Mouse (Mus musculus) kidney, adult 9 months (tissue): ENCODE measurements around the gene Nt5c3.
A peak's percentile ranks its signal among the peaks of the same experiment; 100 is the strongest.

Experiments
- DNase-seq: peaks from one replicate; pipeline ENCODE4 v3.0.0; 2022

Gene Nt5c3

DNA sequence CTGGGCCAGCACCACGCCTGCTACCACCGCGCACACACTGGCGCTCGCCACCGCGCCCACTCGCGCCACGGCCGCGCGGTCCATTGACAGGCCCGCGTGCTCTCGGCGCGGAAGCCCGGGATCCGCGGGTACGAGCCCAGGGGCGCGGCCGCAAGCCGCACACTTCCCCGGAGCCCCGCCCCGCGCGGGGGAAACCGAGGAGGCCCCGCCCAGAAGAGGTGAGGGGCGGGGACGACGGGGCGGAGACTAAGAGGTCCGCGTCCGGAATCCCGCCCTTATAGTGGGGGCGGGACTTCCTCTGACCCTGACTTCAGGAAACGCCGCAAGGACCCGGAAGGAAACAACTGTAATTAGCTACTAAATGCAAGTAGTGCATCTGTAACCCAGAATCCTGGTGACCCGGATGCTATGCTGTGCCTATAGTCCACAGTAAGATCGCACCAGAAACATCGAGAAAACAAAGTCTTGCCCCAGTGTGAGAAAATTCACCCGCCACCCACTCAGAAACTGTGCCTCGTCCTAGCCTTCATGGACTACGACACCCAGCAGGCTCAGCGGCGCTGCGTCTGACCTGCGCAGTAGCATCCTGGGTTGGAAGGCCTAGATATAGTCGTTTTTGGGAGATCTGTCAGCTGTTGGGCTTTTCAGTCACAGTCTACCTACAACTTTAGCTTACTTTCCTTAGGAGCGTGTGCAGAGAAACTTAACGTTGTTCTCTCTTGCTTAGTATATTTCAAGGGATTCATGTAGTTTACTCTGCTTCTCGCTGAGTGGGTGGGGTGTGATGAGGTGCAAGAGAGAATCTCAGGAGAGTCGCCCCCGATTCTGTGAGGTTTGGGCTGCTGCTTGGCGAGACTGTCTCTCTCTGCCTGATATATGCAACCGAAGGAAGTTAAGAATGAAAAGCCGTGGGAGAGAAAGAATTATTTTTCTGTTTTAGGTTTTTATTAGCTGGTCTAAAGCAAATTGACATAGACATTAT, at the start of gene Nt5c3, which contains the start of gene Vmn1r4:
TSS of gene Nt5c3 (minus strand) at position 207 of the 982 bp plus-strand sequence.
TSS of gene Vmn1r4 (plus strand) at position 290 of the 982 bp plus-strand sequence.
- peak; percentile 98 for DNase-seq

DNA sequence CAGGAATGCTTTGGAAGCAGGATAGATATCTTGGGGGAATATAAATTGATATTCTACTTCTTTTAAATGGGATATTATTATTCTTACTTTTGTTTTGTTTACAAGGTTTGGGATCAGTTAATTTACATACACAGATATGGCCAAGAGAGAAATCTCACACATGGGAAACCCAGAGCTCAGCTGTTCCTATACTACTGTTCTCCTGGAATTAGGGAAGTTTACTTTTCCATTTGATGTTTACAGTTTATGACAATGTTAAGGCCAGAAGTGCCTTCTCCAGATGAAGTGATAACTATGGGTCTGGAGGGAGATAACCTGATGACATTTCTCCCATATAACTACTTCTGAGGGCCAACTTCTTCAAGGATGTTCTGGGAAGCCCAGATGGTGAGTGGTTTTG, 46.2 kb upstream of the Nt5c3 start, which contains the start of gene Vmn1r5:
TSS of gene Vmn1r5 (plus strand) at position 301 of the 400 bp plus-strand sequence.
- no peak for DNase-seq

DNA sequence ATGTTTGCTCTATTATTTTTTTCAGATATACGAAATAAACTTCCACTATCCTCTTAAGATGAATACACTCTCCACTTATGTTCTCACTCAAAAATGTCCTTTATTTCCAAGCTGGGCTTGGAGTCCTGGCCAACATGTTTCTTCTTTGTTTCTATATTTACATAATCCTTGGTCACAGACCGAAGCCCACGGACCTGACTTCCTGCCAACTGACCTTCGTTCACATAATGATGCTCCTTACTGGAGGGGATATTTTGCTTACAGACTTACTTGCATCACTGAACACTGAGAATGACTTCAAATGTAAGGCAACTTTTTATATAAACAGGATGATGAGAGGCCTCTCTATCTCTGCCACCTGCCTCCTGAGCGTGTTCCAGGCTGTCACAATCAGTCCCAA, 32.7 kb upstream of the Nt5c3 start:
- DNase-seq = peak; percentile 89

DNA sequence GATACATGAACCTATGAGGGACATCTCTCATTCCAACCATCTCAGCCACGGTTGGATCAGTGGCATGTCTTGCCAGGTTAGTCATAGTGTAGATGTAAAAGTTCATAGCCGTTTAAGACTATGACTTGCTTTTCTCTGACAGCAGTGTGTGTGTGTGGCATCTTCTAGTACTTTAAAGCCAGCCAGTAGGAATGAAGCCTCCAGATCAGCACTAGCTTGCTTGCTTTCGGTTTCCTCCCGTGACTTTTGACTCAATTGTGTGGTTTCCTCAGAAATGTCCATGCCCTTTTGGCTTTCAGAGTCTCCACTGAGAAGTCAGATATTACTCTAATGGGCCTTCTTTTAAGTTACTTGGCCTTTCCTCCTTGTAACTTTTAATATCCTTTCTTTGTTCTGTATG, 10.6 kb upstream of the Nt5c3 start:
- no peak for DNase-seq

DNA sequence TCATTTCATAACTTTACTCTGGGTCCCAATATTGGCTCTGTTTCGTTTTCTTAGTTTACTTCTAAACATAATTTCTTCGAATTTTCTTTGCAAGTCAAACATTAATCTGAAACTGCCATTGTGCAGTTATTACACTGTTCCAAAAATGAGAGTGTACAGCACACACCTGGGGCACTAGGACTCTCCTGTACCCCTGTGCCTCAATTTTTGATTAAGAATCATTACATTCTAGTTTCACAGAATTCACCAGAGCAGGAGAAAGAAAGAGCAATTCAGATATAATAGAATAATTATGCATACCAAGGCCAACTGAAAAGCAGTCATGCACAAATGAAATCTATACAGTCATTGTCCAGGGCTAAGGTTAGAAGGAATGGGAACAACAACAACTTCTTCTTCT, 8.7 kb upstream of the Nt5c3 start:
- no peak for DNase-seq

DNA sequence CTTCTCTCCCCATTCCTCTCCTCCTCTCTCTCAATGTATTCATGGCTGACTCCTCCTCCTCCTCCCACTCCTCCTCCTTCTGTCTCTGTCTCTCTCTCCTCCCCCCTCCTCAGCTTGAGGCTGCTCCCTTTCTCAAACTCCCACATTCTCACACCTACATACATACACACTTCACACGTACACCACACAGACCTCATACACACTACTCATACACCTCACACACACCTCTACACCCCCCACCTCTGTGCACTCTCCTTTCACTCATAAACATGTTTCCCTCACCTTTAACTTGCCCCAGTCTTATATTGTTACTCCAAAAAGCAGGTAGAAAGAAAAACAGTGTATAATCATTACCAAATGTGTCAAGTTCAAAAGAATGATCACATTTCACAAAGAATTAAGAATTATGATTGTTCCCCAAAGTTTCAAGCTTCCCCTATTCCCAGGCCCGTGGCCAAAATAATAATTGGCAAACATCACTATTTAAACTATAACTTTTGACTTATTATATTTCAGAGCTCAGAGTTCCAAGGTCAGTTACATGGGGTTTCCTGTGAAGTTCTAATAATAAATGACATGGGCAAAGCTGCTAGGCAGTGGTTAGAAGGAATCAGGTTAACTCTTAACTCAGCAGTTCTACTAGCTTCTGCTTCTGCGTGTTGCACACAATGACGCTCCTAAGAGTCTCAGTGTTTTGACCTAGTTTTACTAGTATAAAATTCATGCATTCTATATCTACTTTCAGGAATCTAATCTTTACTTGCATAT, 8.1 kb upstream of the Nt5c3 start:
- DNase-seq = peak; percentile 79

DNA sequence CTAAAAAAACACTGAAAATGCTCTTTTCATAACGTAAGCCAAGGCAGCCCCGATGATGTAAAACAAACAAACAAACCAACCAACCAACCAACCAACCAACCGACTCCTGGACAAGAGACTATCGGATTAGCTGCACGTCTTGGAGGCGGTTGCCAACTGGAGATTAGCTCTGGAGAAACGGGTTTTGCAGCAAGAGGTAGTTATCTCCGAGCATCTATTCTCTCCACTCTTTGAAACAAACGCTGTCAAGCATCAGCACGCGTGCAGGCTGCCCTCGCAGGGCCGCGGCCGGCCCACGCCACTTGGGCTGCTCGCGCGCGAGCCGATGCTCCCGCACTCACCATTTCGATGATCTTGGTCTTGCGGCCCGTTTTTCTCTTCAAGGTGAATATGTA, 404 bp downstream of the Nt5c3 start:
- DNase-seq = no peak

DNA sequence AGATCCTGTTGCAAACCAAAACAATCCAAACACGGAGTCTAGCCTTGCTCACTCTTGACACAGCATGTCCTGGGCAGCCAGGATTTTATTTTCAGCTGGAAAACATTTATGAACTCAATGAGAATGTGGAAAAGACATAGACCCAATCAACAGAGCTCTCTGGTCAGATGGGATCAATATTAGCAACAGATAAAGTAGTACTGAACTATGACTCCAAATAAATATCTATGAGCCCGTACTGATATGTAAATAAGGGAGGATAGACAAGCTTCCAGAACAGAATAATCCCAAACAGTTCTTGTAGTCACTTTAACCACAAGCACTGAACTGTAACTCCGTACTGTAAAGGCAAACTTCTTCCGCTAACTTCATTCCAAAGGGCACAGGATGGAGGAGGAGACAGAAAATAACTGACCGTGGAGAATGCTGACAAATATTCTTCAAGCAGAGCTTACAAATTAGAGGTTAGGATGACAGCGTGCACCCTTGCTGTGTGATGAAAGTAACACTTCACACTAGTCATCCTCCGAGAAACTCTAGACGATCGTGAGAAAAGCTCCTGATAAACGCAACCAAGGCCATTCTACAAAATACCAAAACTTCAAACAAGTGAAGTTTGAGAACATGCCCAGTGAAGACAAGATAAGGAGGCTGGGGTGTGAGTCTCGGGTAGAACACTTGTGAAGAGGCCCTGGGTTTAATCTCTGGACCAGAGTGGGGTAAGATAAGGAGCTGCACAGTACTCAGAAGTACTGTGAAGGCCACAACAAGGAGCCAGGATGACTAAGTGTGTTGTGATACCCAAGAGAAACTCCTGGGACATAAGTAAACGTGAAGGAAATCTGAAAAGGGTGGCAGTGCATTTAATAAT, 3.3 kb downstream of the Nt5c3 start:
- peak; percentile 91 for DNase-seq

DNA sequence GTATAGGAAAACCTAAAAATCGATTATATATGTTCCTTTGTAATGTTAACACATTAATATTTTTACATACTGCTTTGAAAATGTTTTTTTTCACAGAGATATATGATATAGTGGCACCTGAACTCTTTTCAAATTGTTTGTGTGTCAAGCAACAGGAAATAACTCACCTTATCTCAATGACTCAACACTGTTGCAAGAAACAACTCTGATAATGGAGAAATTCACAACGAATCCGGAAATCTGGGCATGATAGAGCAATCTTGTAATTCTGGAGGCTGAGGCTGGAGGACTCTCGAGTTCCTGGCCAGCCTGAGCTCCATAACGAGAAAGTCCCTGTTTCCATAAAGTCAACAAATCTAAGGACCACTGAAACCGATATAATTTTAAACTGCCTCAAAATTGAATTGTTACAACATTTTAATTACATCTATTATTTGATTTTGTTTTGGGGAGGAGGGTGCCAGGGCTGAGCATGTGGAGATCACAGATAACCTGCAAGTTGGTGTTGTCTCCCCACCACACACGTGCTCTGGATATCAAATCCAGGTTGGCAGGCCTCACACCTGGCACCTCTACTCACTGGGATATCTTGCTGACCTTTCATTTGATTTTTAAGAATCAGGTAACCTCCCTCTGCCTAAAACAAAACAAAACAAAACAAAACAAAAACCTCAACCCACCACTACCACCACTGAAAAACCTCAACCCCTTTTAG, 4.2 kb downstream of the Nt5c3 start:
- no peak for DNase-seq

DNA sequence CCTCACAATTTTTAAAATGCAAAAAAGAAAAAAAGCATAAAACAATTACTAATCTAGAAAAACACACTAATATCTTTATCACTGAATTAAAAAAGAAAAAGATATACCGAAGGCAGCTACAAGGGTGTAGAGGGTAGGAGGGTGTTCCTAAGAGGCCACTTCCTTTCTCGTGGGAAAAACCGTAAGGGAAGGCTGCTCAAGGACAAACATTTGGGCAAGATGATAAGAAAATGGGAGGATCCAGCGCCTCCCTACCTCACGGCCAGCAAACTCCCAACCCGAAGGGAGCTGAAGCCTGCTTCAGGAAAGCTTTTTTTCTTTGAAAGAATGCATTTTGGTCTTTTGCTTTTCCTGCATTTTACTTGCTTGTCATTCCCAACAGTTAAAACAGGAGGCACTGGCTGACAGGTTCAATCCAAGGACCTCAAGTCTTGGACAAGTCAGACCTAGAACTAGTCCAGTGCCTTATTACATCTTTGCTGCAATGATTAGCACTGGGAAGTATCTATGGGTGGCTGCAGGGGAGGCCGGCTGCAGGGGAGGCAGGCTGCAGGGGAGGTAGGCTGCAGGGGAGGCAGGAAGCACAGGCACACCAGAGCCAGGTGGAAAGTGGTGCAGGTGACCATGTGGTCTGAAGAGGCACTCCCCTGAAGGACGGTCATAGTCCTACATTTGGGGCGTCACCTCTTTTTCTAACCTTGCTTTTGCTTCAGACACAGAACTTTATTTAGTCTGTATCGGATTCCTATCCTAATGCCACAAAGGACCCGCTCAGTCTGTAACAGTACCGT, 6.0 kb downstream of the Nt5c3 start:
- DNase-seq = peak; percentile 40

DNA sequence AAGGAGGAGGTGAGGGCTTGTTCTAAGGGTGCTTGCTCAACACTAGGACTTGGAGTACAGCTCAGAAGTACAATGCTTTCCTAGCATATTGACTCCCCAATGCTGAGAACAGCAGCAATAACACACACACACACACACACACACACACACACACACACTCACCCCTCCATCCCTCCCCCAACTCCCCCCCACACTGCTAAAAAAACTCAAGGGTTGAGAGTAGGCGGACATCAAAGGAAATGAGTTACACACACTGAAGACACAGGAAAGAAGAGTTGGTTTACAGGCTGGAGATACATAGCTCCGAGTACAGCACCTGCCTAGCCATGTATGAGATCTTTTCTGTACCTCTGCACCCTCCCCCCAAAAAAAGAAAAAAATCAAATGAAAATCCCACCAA, 7.5 kb downstream of the Nt5c3 start:
- DNase-seq = no peak

DNA sequence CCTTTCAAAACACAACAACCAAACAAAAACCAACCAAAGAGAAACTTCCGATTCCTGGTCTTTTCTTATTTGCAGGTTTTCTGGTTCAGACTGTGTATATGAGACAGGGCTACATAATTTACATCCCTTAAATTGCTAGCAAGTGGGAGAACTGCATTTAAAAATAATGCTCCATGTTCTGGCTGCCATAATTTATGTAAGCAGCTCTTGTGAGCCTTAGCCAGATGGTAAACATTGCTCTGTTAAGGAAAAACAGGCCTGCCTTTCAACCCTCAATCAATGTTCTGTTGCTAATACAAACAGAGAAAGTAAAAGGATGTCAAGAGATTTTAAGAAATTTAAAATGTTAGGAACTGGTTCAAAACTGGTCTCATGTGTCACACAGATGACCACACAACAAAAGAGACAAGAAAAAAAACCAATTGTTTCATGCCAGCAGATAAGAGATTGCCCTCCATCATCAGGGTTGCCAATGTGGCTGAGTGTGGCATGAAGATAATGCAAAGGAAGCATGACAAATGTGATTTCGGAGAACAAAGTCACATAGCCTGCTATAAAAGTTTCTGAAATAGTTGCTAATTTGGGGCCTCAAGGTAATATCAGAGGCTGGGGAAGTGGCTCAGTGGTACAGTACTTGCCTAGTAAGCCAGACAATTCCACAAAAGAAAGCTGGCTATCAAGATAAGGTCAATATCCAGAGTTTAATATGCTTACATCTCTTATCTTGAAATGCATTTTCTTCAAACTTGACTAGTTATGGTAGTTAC, 10.5 kb downstream of the Nt5c3 start:
- DNase-seq = no peak

DNA sequence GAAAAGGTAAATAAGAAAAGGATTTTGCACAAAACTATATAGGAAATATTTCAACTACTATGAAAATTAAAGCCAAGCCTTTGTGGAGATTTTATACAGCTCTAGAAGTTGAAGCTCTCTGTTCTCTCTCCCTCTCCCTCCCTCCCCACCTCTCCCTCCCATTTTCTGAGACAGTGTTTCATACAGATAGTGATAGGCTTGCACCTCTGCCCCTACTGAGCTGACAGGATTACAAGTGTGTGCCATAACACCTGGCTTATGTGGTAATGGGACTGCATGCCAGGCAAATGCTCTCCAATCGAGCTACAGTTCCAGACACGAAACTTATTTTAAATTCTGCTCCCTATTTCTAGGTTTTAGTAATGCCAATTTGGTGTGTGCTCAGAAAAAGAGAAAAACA, 12.8 kb downstream of the Nt5c3 start:
- DNase-seq = no peak

DNA sequence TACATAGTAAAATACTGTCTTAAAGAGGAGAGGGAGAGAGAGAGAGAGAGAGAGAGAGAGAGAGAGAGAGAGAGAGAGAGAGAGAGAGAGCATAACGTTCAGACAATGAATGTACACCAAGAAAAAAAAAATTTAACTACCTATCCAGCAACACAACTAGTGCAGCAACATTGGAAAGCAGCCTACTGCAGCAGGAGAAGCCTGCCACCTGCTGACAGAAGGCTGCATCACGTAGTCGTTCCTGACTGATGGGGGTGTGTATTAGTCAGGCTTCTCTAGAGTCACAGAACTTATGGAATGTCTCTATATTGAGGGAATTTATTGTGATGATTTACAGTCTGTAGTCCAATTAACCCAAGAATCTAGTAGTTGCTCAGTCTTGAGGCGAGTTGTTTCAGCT, 14.8 kb downstream of the Nt5c3 start:
- peak; percentile 75 for DNase-seq

DNA sequence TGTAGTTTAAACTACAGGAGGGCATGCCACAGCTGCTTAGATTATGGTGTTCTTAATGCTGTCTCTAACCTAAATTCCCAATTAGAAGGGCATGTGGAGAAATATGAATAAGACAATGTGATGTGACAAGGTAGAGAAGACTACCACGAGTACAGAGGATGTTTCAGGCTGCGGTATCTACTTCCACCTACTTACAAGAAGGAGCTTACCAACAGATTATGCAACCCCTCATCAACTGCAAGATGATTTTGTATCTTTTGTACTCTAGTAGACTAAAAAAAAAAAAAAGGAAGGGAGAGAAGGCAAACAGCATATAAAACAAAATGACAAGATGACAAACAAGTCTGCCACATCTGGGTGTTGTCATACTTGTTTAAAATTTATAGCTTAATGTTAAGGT, 15.3 kb downstream of the Nt5c3 start:
- no peak for DNase-seq

DNA sequence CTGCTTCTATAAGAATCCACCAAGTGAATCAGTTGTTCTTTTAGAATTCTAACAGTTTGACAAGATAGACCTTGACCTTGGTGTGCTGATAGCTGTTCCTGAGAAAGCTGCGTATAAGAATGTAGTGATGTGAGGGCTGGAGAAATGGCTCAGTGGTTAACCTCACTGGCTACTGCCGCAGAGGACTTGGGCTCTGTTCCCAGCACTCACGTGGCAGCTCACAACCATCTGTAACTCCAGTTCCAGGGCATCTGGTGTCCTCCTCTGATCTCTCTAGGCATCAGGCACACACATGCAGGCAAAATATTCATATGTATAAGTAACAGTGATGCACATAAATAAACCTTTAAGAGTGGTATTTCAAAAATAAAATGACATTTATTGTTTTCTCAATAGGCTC, 15.8 kb downstream of the Nt5c3 start:
- DNase-seq = no peak

DNA sequence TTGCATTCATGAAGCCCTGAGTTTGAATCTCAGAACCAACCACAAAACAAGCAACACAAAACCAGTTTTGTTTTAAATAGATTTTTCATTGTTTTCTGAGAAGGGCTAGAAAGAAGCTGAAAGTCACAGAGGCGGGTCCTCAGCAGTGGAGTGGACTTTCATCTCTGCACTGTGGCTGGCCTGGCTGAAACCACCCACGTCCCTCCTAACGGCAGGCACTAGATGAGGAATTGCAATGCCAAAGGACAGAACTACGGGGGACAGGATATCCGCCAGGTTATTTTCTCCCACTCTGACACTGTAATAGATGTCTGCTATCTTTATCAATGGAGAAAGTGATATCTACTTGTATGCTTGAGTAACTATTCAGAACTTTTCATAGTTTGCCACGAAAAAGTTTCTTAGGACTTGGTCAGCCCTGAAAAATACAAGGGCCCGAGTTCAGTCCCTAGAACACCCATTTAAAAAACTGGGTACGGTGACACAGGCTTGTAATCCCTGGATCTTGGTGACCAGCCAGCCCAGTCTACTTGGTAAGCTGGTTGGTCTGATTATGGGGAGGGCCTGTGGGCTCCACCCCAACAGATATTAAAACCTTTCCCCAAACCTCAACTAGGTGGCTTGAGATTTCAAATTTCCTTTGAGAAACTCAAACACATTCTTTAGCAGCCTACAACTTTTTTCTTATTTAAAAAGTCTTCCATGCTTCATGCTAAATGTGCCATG, 17.4 kb downstream of the Nt5c3 start:
- DNase-seq = peak; percentile 80

DNA sequence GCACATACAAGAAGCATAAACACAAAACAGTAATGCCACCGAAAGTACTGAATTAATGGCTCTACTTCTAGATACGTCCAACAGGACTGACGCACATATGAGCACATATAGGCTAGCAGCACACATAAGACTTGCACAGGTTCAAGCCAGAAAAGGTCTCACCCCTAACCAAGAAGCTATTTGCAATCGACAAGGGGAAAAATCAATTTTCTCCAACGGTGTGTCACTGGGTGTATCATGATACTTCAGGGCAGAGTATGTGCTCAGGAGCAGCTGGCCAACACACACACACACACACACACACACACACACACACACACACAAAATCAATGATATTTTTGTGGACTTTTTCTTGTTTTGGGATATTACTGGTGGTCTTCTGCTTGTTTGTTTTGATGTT, 18.2 kb downstream of the Nt5c3 start:
- DNase-seq = no peak

DNA sequence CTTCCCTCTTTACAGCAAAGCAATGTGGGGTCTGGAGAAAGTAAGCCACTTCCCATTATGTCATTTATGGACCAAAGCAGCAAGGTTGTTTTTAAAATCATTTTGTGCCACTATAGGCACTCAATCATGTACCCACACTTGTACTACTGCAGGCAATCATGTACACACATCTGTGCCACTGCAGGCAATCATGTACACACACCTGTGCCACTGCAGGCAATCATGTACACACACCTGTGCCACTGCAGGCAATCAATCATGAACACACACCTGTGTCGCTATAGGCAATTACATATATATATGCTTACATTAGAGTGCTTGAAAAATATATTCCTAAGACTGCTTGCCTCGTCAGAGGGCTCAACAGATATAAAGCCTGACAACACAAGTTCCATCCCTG, 18.8 kb downstream of the Nt5c3 start:
- no peak for DNase-seq

DNA sequence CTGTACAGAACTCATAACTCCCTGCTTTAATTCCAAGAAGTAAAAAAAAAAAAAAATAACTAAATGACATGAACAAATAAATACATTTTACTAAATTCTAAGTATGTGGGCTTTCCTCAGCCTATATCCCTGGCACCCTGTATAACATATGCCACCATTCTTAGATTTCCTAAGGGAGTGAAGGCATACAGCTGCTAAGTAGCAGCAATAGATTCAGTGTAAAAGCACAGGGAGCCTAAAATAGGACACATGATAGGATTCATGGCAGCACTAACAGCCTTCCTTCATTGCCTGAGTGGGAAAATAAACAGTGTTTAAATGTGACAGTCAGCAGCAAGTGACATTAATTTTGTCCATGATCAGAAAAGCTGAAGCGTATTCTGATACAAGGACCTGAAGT, 19.4 kb downstream of the Nt5c3 start:
- DNase-seq = no peak
